Comparison of ENCODE assay signal across 10 mouse cellular contexts in the genomic region with DNA sequence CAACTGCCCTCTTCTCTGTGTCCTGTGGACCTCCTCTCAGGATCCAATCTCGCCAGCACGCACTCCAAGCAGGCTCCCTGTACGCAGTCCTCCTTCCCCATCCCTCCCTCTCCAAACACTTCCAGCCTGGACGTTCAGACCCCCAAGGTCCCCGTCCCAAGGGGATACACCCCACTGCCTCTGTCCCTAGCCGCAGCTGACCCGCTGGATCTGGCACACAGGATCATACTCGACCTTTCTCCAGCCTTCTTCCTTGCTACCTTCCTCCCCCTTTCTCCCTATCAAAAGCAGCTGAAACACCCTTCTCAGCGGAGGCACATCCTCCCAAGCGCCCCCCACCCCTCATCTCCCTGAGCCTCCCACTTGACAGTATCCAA. TPM values are rescaled to one million over a fixed set of nuclear protein-coding genes. Genes with fewer than 3 reads are reported as not detected.
A peak's percentile ranks its signal among the peaks of the same experiment; 100 is the strongest.
DNase-seq lines count a peak whose midpoint lies in the region; ATAC-seq and TF ChIP-seq lines count a peak whose summit lies in the region.
"Had no signal": no experiment of that assay in that cellular context is flagged by ENCODE, and none has a peak within 500 bp of the region (broad histone marks: within the 10 kb centered on the region; RNA-seq: fewer than 3 reads in every experiment).

No protein-coding gene starts in this region.

- no peak overlapping the region for H3K27ac ChIP-seq in heart, embryonic 10.5 days
- no peak overlapping the region for H3K27ac ChIP-seq in heart, postnatal 0 days (ENCODE audit: low read depth)
- peak overlapping the region; percentile 78 for H3K27ac ChIP-seq in midbrain, embryonic 10.5 days (replicated peaks)

- 3% methylated on average over 10 of the region's 10 CpGs for WGBS in heart, embryonic 10.5 days
- WGBS in heart, postnatal 0 days: under 1% methylated on average over 9 of the region's 10 CpGs
- under 1% methylated on average over 10 of the region's 10 CpGs for WGBS in midbrain, embryonic 10.5 days

- H3K4me1 ChIP-seq in heart, embryonic 10.5 days: peaks cover 22% of the 10 kb centered on the region
- no peaks in the 10 kb centered on the region for H3K4me1 ChIP-seq in heart, postnatal 0 days (ENCODE audit: control insufficient read depth, insufficient read depth)
- peaks cover 32% of the 10 kb centered on the region for H3K4me1 ChIP-seq in midbrain, embryonic 10.5 days

- no peak overlapping the region for H3K9ac ChIP-seq in heart, postnatal 0 days (replicated peaks; ENCODE audit: low read depth, low read length)

- no peak for ATAC-seq in heart, postnatal 0 days (ENCODE audit: insufficient read depth, low read depth)
- no peak for ATAC-seq in CD4-positive, CD25-positive, alpha-beta regulatory T cell, adult 4 months

- intact Hi-C loops in left cerebral cortex, postnatal 10 days (cut with DNase I): loop anchor here (5.0 kb wide), 3 partner anchors 247 to 538 kb away; no protein-coding TSS in a partner anchor
- intact Hi-C loops in gastrocnemius, postnatal 36 days (cut with DNase I): no loop called here

- DNase-seq in heart, embryonic 10.5 days (ENCODE audit: low spot score): no peak
- DNase-seq in heart, adult 8-10 months (ENCODE audit: low spot score): no peak
- DNase-seq in ZHBTc4 (ENCODE audit: low read depth, low spot score): peak; percentile 15
- DNase-seq in heart, postnatal 0 days (ENCODE audit: low spot score): no peak
- no peak for DNase-seq in midbrain, embryonic 10.5 days (ENCODE audit: low spot score)
- DNase-seq in left cerebral cortex, postnatal 10 days (ENCODE audit: extremely low spot score in 1 of 2, low spot score in 2 of 2): no peak
- DNase-seq in gastrocnemius, postnatal 36 days: no peak
- DNase-seq: thymus, postnatal 14 days had no signal

- peaks cover 44% of the 10 kb centered on the region for H3K27me3 ChIP-seq in heart, embryonic 10.5 days (ENCODE audit: insufficient read depth, poor library complexity, severe bottlenecking)
- peaks cover 50% of the 10 kb centered on the region for H3K27me3 ChIP-seq in heart, postnatal 0 days (ENCODE audit: control insufficient read depth, insufficient read depth, low read length)
- H3K27me3 ChIP-seq in midbrain, embryonic 10.5 days (ENCODE audit: low read depth, poor library complexity, severe bottlenecking): peaks cover 61% of the 10 kb centered on the region

- H3K4me2 ChIP-seq in heart, postnatal 0 days (ENCODE audit: low read depth, low read length): peak overlapping the region; percentile 59

- H3K4me3 ChIP-seq in heart, embryonic 10.5 days: peak overlapping the region; percentile 61
- H3K4me3 ChIP-seq in heart, postnatal 0 days (ENCODE audit: low read depth, low read length): peak overlapping the region; percentile 37
- peak overlapping the region; percentile 69 for H3K4me3 ChIP-seq in midbrain, embryonic 10.5 days

- TF ChIP-seq EP300 in heart, postnatal 0 days (IDR thresholded peaks at IDR 0.05; ENCODE audit: low read depth): no peak

- H3K36me3 ChIP-seq in heart, embryonic 10.5 days: no peaks in the 10 kb centered on the region
- no peaks in the 10 kb centered on the region for H3K36me3 ChIP-seq in heart, postnatal 0 days (replicated peaks; ENCODE audit: control insufficient read depth, insufficient read depth, low read length)
- no peaks in the 10 kb centered on the region for H3K36me3 ChIP-seq in midbrain, embryonic 10.5 days

- no peak for TF ChIP-seq CTCF in heart, postnatal 0 days (IDR thresholded peaks at IDR 0.05; ENCODE audit: low read depth)

- H3K9me3 ChIP-seq in heart, embryonic 10.5 days: no peaks in the 10 kb centered on the region
- no peaks in the 10 kb centered on the region for H3K9me3 ChIP-seq in heart, postnatal 0 days (replicated peaks; ENCODE audit: control insufficient read depth, low read length)
- H3K9me3 ChIP-seq in midbrain, embryonic 10.5 days (replicated peaks): no peaks in the 10 kb centered on the region

RNA-seq across cellular contexts. Expression of gene AI593442, which starts 0.8 kb away (rescaled TPM):
- 0.04 and 0.09 TPM in 2 replicates for polyA plus RNA-seq in heart, embryonic 10.5 days (2016; fragmentation: Nextera tagmentation; extraction: Ambion mirVana)
- total RNA-seq in heart, adult 8-10 months (2022): 1 to 10 TPM; 1.8 to 3.8 (median 2.7) TPM
- 0.38 TPM in 1 of 2 replicates, not detected in the other for total RNA-seq in heart, postnatal 0 days (2014; rRNA removed; ENCODE audit: low replicate concordance)
- 0.11 and 0.14 TPM in 2 replicates for polyA plus RNA-seq in heart, postnatal 0 days (2015; fragmentation: Nextera tagmentation; extraction: Ambion mirVana)
- polyA plus RNA-seq in midbrain, embryonic 10.5 days (2016; fragmentation: Nextera tagmentation; extraction: Ambion mirVana): 1.00 and 1.3 TPM in 2 replicates
- polyA plus RNA-seq in CD4-positive, CD25-positive, alpha-beta regulatory T cell, adult 4 months (2017; shearing (Covaris generic)): not detected
- 100 to 1,000 TPM; 147 to 155 TPM for total RNA-seq in left cerebral cortex, postnatal 10 days (2021)
- under 1 TPM in 1 of 2 experiments, not detected in 1; 0.12 TPM for total RNA-seq in gastrocnemius, postnatal 36 days (2021)
- total RNA-seq: hematopoietic stem cell, adult 5-6 weeks had no signal

Comparison
In these comparisons a context has a peak if more than half of its experiments do, and no peak if none do; other contexts are left out.
1. RNA of gene AI593442, which starts 0.8 kb away (total RNA-seq): 147 to 155 TPM in left cerebral cortex, postnatal 10 days; 1.8 to 3.8 TPM in heart, adult 8-10 months, 0.38 TPM in heart, postnatal 0 days and 0.12 TPM in gastrocnemius, postnatal 36 days; every median in the first group is over 10 times any median in the second.
2. Peak in every context shown above with its lines, with median percentiles within 50 percentile points of each other: H3K4me3 ChIP-seq.